Mouse (Mus musculus) MEL (cell line): ENCODE data around the gene Dock7.

Source experiments
- MAFK ChIP-seq: IDR thresholded peaks from 2 replicates; pipeline ENCODE4 v1.6.1; 2011; ENCODE audit warnings: low read depth, mild to moderate bottlenecking, low read length, improper control_type of control experiment, borderline replicate concordance
- MEF2A ChIP-seq: IDR thresholded peaks from 2 replicates; pipeline ENCODE4 v1.6.1; 2014; ENCODE audit warnings: low read depth, mild to moderate bottlenecking, inconsistent platforms, low read length, improper control_type of control experiment; ENCODE audit not compliant: poor library complexity, insufficient replicate concordance, severe bottlenecking; ENCODE audit errors: extremely low read depth

DNA sequence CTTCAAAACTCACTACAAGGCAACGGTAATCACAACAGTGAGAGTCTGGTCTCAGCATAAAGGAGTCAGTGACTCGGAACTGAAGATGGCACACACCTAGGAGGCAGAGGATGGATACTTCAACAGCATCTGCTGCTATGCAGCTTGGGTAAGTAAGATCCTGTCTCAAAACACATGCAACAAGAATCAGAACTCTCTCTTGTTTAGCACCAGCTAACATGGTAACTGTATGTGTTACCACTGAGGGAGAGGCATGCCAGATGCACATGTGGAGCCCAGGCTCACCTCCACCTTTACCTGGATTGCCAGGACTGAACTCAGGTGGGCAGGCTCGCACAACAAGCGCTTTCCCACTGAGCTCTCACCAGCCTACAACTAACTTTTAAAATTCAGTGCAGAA is 11.9 kb downstream of the Dock7 start:
- TF ChIP-seq MEF2A (no peak), MAFK (no peak)
